Mouse (Mus musculus): Measurements from ENCODE around the gene Olfr286.

Olfr286 gene

GRCm38 (mm10) chr15:98234350-98234749 is at the start of gene Olfr286:
Gene Olfr286, minus strand, starts transcription at chr15:98234450.
- in situ Hi-C loops (cut with MboI, MseI): no loop called here

GRCm38 (mm10) chr15:98257776-98258175 is 23.5 kb upstream of the Olfr286 start:
- in situ Hi-C loops (cut with MboI, MseI): no loop called here

GRCm38 (mm10) chr15:98257193-98257592 is 22.9 kb upstream of the Olfr286 start, which contains the start of gene H1fnt:
Gene H1fnt, minus strand, starts transcription at chr15:98257293.
- in situ Hi-C loops (cut with MboI, MseI): no loop called here

GRCm38 (mm10) chr15:98256271-98256670 is 22.0 kb upstream of the Olfr286 start:
- in situ Hi-C loops (cut with MboI, MseI): no loop called here

GRCm38 (mm10) chr15:98235442-98235841 is 1.2 kb upstream of the Olfr286 start:
- in situ Hi-C loops (cut with MboI, MseI): no loop called here

- in situ Hi-C loops (cut with MboI, MseI): no loop called here
These were observed 8.2 kb downstream of the Olfr286 start for GRCm38 (mm10) chr15:98226096-98226495.

- in situ Hi-C loops (cut with MboI, MseI): no loop called here
These were observed 8.6 kb downstream of the Olfr286 start for GRCm38 (mm10) chr15:98225610-98226009.

GRCm38 (mm10) chr15:98222377-98222776 is 11.9 kb downstream of the Olfr286 start:
- in situ Hi-C loops (cut with MboI, MseI): no loop called here

- in situ Hi-C loops (cut with MboI, MseI): no loop called here
These were observed 13.4 kb downstream of the Olfr286 start, which contains the start of the genes Gm44579 and Olfr287 for GRCm38 (mm10) chr15:98220877-98221276. Gene Gm44579, minus strand, starts transcription at chr15:98220977. Gene Olfr287, minus strand, starts transcription at chr15:98221056.

- in situ Hi-C loops (cut with MboI, MseI): loop anchor here (10.0 kb wide), 1 partner anchor 1541 kb away; no protein-coding TSS in a partner anchor
These were observed 20.1 kb downstream of the Olfr286 start for GRCm38 (mm10) chr15:98214130-98214529.

GRCm38 (mm10) chr15:98213336-98213870 is 20.8 kb downstream of the Olfr286 start:
- in situ Hi-C loops (cut with MboI, MseI): loop anchor here (10.0 kb wide), 1 partner anchor 1541 kb away; no protein-coding TSS in a partner anchor

- in situ Hi-C loops (cut with MboI, MseI): loop anchor here (10.0 kb wide), 1 partner anchor 1545 kb away; no protein-coding TSS in a partner anchor
These were observed 24.6 kb downstream of the Olfr286 start for GRCm38 (mm10) chr15:98209676-98210075.

GRCm38 (mm10) chr15:98195442-98195841 is 38.8 kb downstream of the Olfr286 start, which contains the start of gene Olfr288:
Gene Olfr288, minus strand, starts transcription at chr15:98195542.
- in situ Hi-C loops (cut with MboI, MseI): no loop called here

- in situ Hi-C loops (cut with MboI, MseI): no loop called here
These were observed 49.8 kb downstream of the Olfr286 start for GRCm38 (mm10) chr15:98184456-98184855.

- in situ Hi-C loops (cut with MboI, MseI): no loop called here
These were observed 52.2 kb downstream of the Olfr286 start for GRCm38 (mm10) chr15:98181856-98182570.

- in situ Hi-C loops (cut with MboI, MseI): no loop called here
These were observed 53.0 kb downstream of the Olfr286 start for GRCm38 (mm10) chr15:98181132-98181711.

GRCm38 (mm10) chr15:98180567-98181131 is 53.6 kb downstream of the Olfr286 start:
- in situ Hi-C loops (cut with MboI, MseI): no loop called here

GRCm38 (mm10) chr15:98177320-98177719 is 56.9 kb downstream of the Olfr286 start:
- in situ Hi-C loops (cut with MboI, MseI): loop anchor here (10.0 kb wide), 1 partner anchor 437 kb away; the partner anchor contains the start of gene Adcy6

Measured in T-helper 2 cell (primary cell).